Mouse (Mus musculus) c-Kit-positive CD71-positive TER-119-positive erythroid progenitor cells, embryonic 14.5 days (primary cell): ENCODE measurements around the gene Oas1f.
"Not testable (repeated sequence)": the region's sequence is repeated elsewhere in the genome, so short reads cannot be mapped to it uniquely, and the experiment has no call there.

Experiments
- DNase-seq: peaks from one replicate; pipeline ENCODE4 v3.0.0-alpha.2; 2013; ENCODE audit warnings: low spot score

Oas1f gene

GRCm38 (mm10) chr5:120871469-120871868 is 24.3 kb downstream of the Oas1f start:
- no peak for DNase-seq

- DNase-seq: not testable (repeated sequence)
Measured at GRCm38 (mm10) chr5:120876839-120877238, 29.7 kb downstream of the Oas1f start.

GRCm38 (mm10) chr5:120877407-120877806 is 30.2 kb downstream of the Oas1f start:
- not testable (repeated sequence) for DNase-seq

- not testable (repeated sequence) for DNase-seq
Measured at GRCm38 (mm10) chr5:120878803-120879202, 31.6 kb downstream of the Oas1f start.

GRCm38 (mm10) chr5:120881681-120882080 is 34.5 kb downstream of the Oas1f start:
- DNase-seq: not testable (repeated sequence)

GRCm38 (mm10) chr5:120887413-120887812 is 40.2 kb downstream of the Oas1f start, which contains the start of gene Oas1g:
Gene Oas1g (minus strand): TSS chr5:120887613.
- DNase-seq: not testable (repeated sequence)

- DNase-seq: no peak
Measured at GRCm38 (mm10) chr5:120887831-120888230, 40.7 kb downstream of the Oas1f start.

GRCm38 (mm10) chr5:120888294-120888815 is 41.2 kb downstream of the Oas1f start:
- not testable (repeated sequence) for DNase-seq

- DNase-seq: no peak
Measured at GRCm38 (mm10) chr5:120890026-120890425, 42.9 kb downstream of the Oas1f start.

GRCm38 (mm10) chr5:120890991-120891390 is 43.8 kb downstream of the Oas1f start:
- DNase-seq: no peak

- not testable (repeated sequence) for DNase-seq
Measured at GRCm38 (mm10) chr5:120891566-120892242, 44.5 kb downstream of the Oas1f start.

GRCm38 (mm10) chr5:120892243-120892660 is 45.1 kb downstream of the Oas1f start:
- no peak for DNase-seq

- not testable (repeated sequence) for DNase-seq
Measured at GRCm38 (mm10) chr5:120893866-120894265, 46.7 kb downstream of the Oas1f start.

- not testable (repeated sequence) for DNase-seq
Measured at GRCm38 (mm10) chr5:120894692-120895091, 47.5 kb downstream of the Oas1f start.

GRCm38 (mm10) chr5:120895231-120895900 is 48.2 kb downstream of the Oas1f start:
- no peak for DNase-seq

- no peak for DNase-seq
Measured at GRCm38 (mm10) chr5:120898307-120898706, 51.1 kb downstream of the Oas1f start.

GRCm38 (mm10) chr5:120898726-120899125 is 51.6 kb downstream of the Oas1f start:
- DNase-seq: no peak

GRCm38 (mm10) chr5:120900666-120901065 is 53.5 kb downstream of the Oas1f start:
- DNase-seq: no peak

GRCm38 (mm10) chr5:120902056-120902455 is 54.9 kb downstream of the Oas1f start:
- no peak for DNase-seq

- not testable (repeated sequence) for DNase-seq
Measured at GRCm38 (mm10) chr5:120906791-120907733, 59.9 kb downstream of the Oas1f start, which contains the start of gene Oas1a. Gene Oas1a (minus strand): TSS chr5:120907521.
